Mouse (Mus musculus) lung, postnatal 0 days (tissue): Measurements from ENCODE around the gene Gm8050.
"Not testable (repeated sequence)": the region's sequence is repeated elsewhere in the genome, so short reads cannot be mapped to it uniquely, and the experiment has no call there.

ENCODE experiments used
- CTCF ChIP-seq: IDR thresholded peaks from 2 replicates; pipeline ENCODE4 v1.5.1; 2016; ENCODE audit warnings: antibody characterized with exemption, mild to moderate bottlenecking
- EP300 ChIP-seq: IDR thresholded peaks from 2 replicates; pipeline ENCODE4 v1.6.1; 2016; ENCODE audit warnings: antibody characterized with exemption, mild to moderate bottlenecking, control low read depth

GRCm38 (mm10) chr14:6756384-6757230, 36.6 kb upstream of the Gm8050 start:
- not testable (repeated sequence) for TF ChIP-seq CTCF, EP300
